Comparison of ENCODE assay signal across 9 mouse cellular contexts in genomic region chrX:147608660-147609059, GRCm38 (mm10). TPM values are rescaled to one million over a fixed set of nuclear protein-coding genes. Genes with fewer than 3 reads are reported as not detected.
DNase-seq lines count a peak whose midpoint lies in the region; ATAC-seq and TF ChIP-seq lines count a peak whose summit lies in the region.
"Had no signal": no experiment of that assay in that cellular context is flagged by ENCODE, and none has a peak within 500 bp of the region (broad histone marks: within the 10 kb centered on the region; RNA-seq: fewer than 3 reads in every experiment).

No protein-coding gene starts in this region.

- WGBS in liver, embryonic 14.5 days (ENCODE audit: insufficient replicate concordance): 18% methylated on average over 3 of the region's 3 CpGs
- 13% methylated on average over 3 of the region's 3 CpGs for WGBS in liver, embryonic 12.5 days (ENCODE audit: insufficient replicate concordance)
- WGBS in forebrain, embryonic 11.5 days: 18% methylated on average over 3 of the region's 3 CpGs
- 19% methylated on average over 3 of the region's 3 CpGs for WGBS in neural tube, embryonic 11.5 days

- intact Hi-C loops in left cerebral cortex, postnatal 14 days (cut with DNase I): loop anchor here (5.0 to 10.0 kb wide), 2 partner anchors 491 to 554 kb away; no protein-coding TSS in a partner anchor

- DNase-seq in liver, embryonic 14.5 days (ENCODE audit: low read depth in 3 of 3, low spot score in 3 of 3): no peak
- DNase-seq in brain, embryonic 18.5 days (ENCODE audit: low read depth, low spot score): peak; percentile 6
- DNase-seq in forebrain, embryonic 11.5 days (ENCODE audit: low spot score): peak; percentile 54
- DNase-seq in induced T-regulatory cell, adult 2 months (ENCODE audit: low read depth): peak; percentile 1
- peak; percentile 42 to 72 for DNase-seq in left cerebral cortex, postnatal 14 days (ENCODE audit: low spot score in 2 of 2)
- peak; percentile 31 for DNase-seq in neural tube, embryonic 11.5 days (ENCODE audit: low spot score)

- H3K4me2 ChIP-seq in liver, embryonic 14.5 days (ENCODE audit: low read depth): no peak overlapping the region
- H3K4me2 ChIP-seq in liver, embryonic 12.5 days: no peak overlapping the region
- no peak overlapping the region for H3K4me2 ChIP-seq in forebrain, embryonic 11.5 days (ENCODE audit: low read depth, low read length, severe bottlenecking)
- no peak overlapping the region for H3K4me2 ChIP-seq in neural tube, embryonic 11.5 days (ENCODE audit: low read depth)
- H3K4me2 ChIP-seq: limb, embryonic 13.5 days had no signal

- TF ChIP-seq CTCF in liver, embryonic 14.5 days (IDR thresholded peaks at IDR 0.05; ENCODE audit: low read depth): peak; percentile 46; the same call in 1 of the 2 replicates

- no peaks in the 10 kb centered on the region for H3K27me3 ChIP-seq in liver, embryonic 14.5 days (ENCODE audit: control insufficient read depth, insufficient read depth, low read length)
- no peaks in the 10 kb centered on the region for H3K27me3 ChIP-seq in liver, embryonic 12.5 days (replicated peaks)
- no peaks in the 10 kb centered on the region for H3K27me3 ChIP-seq in forebrain, embryonic 11.5 days (ENCODE audit: control insufficient read depth, insufficient read depth, low read length)
- H3K27me3 ChIP-seq in neural tube, embryonic 11.5 days (ENCODE audit: control insufficient read depth, insufficient read depth, low read length): no peaks in the 10 kb centered on the region
- H3K27me3 ChIP-seq: limb, embryonic 13.5 days had no signal

- no peak for TF ChIP-seq EP300 in liver, embryonic 14.5 days (IDR thresholded peaks at IDR 0.05; ENCODE audit: low read depth)

- H3K9ac ChIP-seq in liver, embryonic 14.5 days (replicated peaks): no peak overlapping the region
- no peak overlapping the region for H3K9ac ChIP-seq in liver, embryonic 12.5 days
- H3K9ac ChIP-seq in forebrain, embryonic 11.5 days (ENCODE audit: low read length): no peak overlapping the region
- H3K9ac ChIP-seq in neural tube, embryonic 11.5 days (ENCODE audit: low read length): no peak overlapping the region
- H3K9ac ChIP-seq: limb, embryonic 13.5 days had no signal

- H3K27ac ChIP-seq in liver, embryonic 14.5 days: no peak overlapping the region
- no peak overlapping the region for H3K27ac ChIP-seq in liver, embryonic 12.5 days
- H3K27ac ChIP-seq in forebrain, embryonic 11.5 days (ENCODE audit: low read depth, low read length): no peak overlapping the region
- H3K27ac ChIP-seq in neural tube, embryonic 11.5 days (ENCODE audit: low read depth, low read length): no peak overlapping the region
- H3K27ac ChIP-seq: limb, embryonic 13.5 days had no signal

- no peaks in the 10 kb centered on the region for H3K4me1 ChIP-seq in liver, embryonic 14.5 days (replicated peaks; ENCODE audit: control insufficient read depth in 2 of 2, insufficient read depth in 2 of 2, low read length in 1 of 2)
- no peaks in the 10 kb centered on the region for H3K4me1 ChIP-seq in liver, embryonic 12.5 days
- no peaks in the 10 kb centered on the region for H3K4me1 ChIP-seq in forebrain, embryonic 11.5 days (replicated peaks; ENCODE audit: control insufficient read depth, insufficient read depth, low read length)
- no peaks in the 10 kb centered on the region for H3K4me1 ChIP-seq in neural tube, embryonic 11.5 days (ENCODE audit: control insufficient read depth, insufficient read depth, low read length)
- H3K4me1 ChIP-seq: limb, embryonic 13.5 days had no signal

- ATAC-seq in liver, embryonic 14.5 days (ENCODE audit: insufficient read depth): no peak
- no peak for ATAC-seq in liver, embryonic 12.5 days
- ATAC-seq in forebrain, embryonic 11.5 days (replicated peaks; ENCODE audit: low FRiP score): peak; percentile 51; the same call in 1 of the 2 replicates
- ATAC-seq in neural tube, embryonic 11.5 days (ENCODE audit: insufficient read depth, low FRiP score, low TSS enrichment): no peak
- no peak for ATAC-seq in CD4-positive, CD25-positive, alpha-beta regulatory T cell, adult 4 months

- no peaks in the 10 kb centered on the region for H3K36me3 ChIP-seq in liver, embryonic 14.5 days (replicated peaks; ENCODE audit: control insufficient read depth, insufficient read depth, low read depth)
- H3K36me3 ChIP-seq in liver, embryonic 12.5 days: no peaks in the 10 kb centered on the region
- H3K36me3 ChIP-seq in forebrain, embryonic 11.5 days (ENCODE audit: control insufficient read depth, insufficient read depth, low read length): no peaks in the 10 kb centered on the region
- H3K36me3 ChIP-seq in neural tube, embryonic 11.5 days (ENCODE audit: control insufficient read depth, insufficient read depth, low read length): no peaks in the 10 kb centered on the region
- H3K36me3 ChIP-seq: limb, embryonic 13.5 days had no signal

- no peaks in the 10 kb centered on the region for H3K9me3 ChIP-seq in liver, embryonic 14.5 days (ENCODE audit: control insufficient read depth, low read length)
- H3K9me3 ChIP-seq in liver, embryonic 12.5 days (replicated peaks): no peaks in the 10 kb centered on the region
- no peaks in the 10 kb centered on the region for H3K9me3 ChIP-seq in forebrain, embryonic 11.5 days (ENCODE audit: control insufficient read depth, low read length)
- H3K9me3 ChIP-seq in neural tube, embryonic 11.5 days (ENCODE audit: control insufficient read depth, low read length): no peaks in the 10 kb centered on the region
- H3K9me3 ChIP-seq: limb, embryonic 13.5 days had no signal

- no peak overlapping the region for H3K4me3 ChIP-seq in liver, embryonic 14.5 days (ENCODE audit: insufficient read depth in 1 of 2, low read depth in 2 of 2, low read length in 2 of 2)
- H3K4me3 ChIP-seq in liver, embryonic 12.5 days: no peak overlapping the region
- H3K4me3 ChIP-seq in forebrain, embryonic 11.5 days (ENCODE audit: low read depth, low read length): no peak overlapping the region
- H3K4me3 ChIP-seq in neural tube, embryonic 11.5 days (ENCODE audit: low read depth, low read length): no peak overlapping the region
- H3K4me3 ChIP-seq: limb, embryonic 13.5 days had no signal

RNA-seq across cellular contexts. Expression of gene Lrch2, which starts 54.8 kb away (rescaled TPM):
- 0.14 and 0.28 TPM in 2 replicates for polyA plus RNA-seq in liver, embryonic 14.5 days (2012; rRNA removed)
- 0.05 and 0.27 TPM in 2 replicates for polyA plus RNA-seq in liver, embryonic 14.5 days (2014; fragmentation: Nextera tagmentation; extraction: Ambion mirVana)
- polyA plus RNA-seq in liver, embryonic 12.5 days (2016; fragmentation: Nextera tagmentation; extraction: Ambion mirVana): 0.44 and 0.86 TPM in 2 replicates
- 10.7 TPM in 2 replicates for polyA plus RNA-seq in forebrain, embryonic 11.5 days (2014; fragmentation: Nextera tagmentation; extraction: Ambion mirVana)
- total RNA-seq in left cerebral cortex, postnatal 14 days (2021): 10 to 100 TPM; 23.1 to 23.9 TPM
- 9.3 and 11.0 TPM in 2 replicates for polyA plus RNA-seq in neural tube, embryonic 11.5 days (2014; fragmentation: Nextera tagmentation; extraction: Ambion mirVana)
- polyA plus RNA-seq in CD4-positive, CD25-positive, alpha-beta regulatory T cell, adult 4 months (2017; shearing (Covaris generic)): not detected

Comparison
In these comparisons a context has a peak if more than half of its experiments do, and no peak if none do; other contexts are left out.
1. DNase-seq: peak in brain, embryonic 18.5 days (single experiment), forebrain, embryonic 11.5 days (single experiment), induced T-regulatory cell, adult 2 months (single experiment), left cerebral cortex, postnatal 14 days (2 of 2) and neural tube, embryonic 11.5 days (single experiment); none in liver, embryonic 14.5 days (0 of 3).